8 mouse cellular contexts compared by ENCODE assay signal in the genomic region with DNA sequence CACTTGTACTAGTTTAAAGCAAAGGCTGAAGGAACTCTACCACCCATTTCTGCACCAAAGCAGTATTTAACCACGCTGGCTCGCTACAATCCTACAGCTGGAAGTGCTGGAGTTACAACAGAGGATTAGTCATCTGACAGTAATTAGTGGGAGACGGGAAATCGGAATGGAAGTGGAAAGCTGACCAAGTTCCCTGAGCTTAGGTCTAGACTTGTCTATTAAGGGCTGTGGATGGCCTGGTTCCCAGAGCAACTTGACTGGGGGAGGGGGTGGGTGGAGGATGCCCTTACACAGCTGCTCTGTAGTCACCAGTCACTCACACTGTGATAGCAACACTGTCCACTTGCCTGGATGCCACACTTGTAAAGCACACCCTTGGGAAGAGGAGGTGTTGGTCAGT. TPM values are rescaled to one million over a fixed set of nuclear protein-coding genes. Genes with fewer than 3 reads are reported as not detected.
DNase-seq lines count a peak whose midpoint lies in the region; ATAC-seq and TF ChIP-seq lines count a peak whose summit lies in the region.
"Had no signal": no experiment of that assay in that cellular context is flagged by ENCODE, and none has a peak within 500 bp of the region (broad histone marks: within the 10 kb centered on the region; RNA-seq: fewer than 3 reads in every experiment).

No protein-coding gene starts in this region.

- no peak for TF ChIP-seq CTCF in Patski (IDR thresholded peaks at IDR 0.05)
- TF ChIP-seq CTCF in embryonic fibroblast, embryonic 13.5 days (IDR thresholded peaks at IDR 0.05; ENCODE audit: borderline replicate concordance, insufficient read depth, low read length), result no peak

- H3K27me3 ChIP-seq in kidney, embryonic 14.5 days (ENCODE audit: control insufficient read depth, insufficient read depth, low read length), result no peaks in the 10 kb centered on the region
- H3K27me3 ChIP-seq in Patski, result no peaks in the 10 kb centered on the region
- no peaks in the 10 kb centered on the region for H3K27me3 ChIP-seq in limb, embryonic 13.5 days

- H3K9me3 ChIP-seq in kidney, embryonic 14.5 days (ENCODE audit: control insufficient read depth, low read length), result no peaks in the 10 kb centered on the region
- no peaks in the 10 kb centered on the region for H3K9me3 ChIP-seq in limb, embryonic 13.5 days
- H3K9me3 ChIP-seq: G1E had no signal

- in situ Hi-C loops in Patski (cut with MboI; ENCODE audit: low pct_unique_long_range_greater_than_20kb), result no loop called here

- POLR2A ChIA-PET in Patski (lab: Charles Lee), result interaction anchor here (0.5 kb wide), 1 partner anchor 43 kb away, joined by 3 read pairs; no protein-coding TSS in a partner anchor

- 53% methylated on average over 4 of the region's 4 CpGs for WGBS in kidney, embryonic 14.5 days
- 10% methylated on average over 4 of the region's 4 CpGs for WGBS in limb, embryonic 13.5 days

- CTCF ChIA-PET in Patski (lab: Charles Lee), result interaction anchor here (0.7 to 1.7 kb wide), 4 partner anchors 14 to 49 kb away, joined by 3 to 4 read pairs (median 3); no protein-coding TSS in a partner anchor

- H3K4me2 ChIP-seq in kidney, embryonic 14.5 days (replicated peaks; ENCODE audit: low read depth, low read length), result no peak overlapping the region
- H3K4me2 ChIP-seq in limb, embryonic 13.5 days (replicated peaks), result 0 out of 2 replicates have a peak overlapping the region, but pooled peaks have one; percentile 4

- H3K36me3 ChIP-seq in kidney, embryonic 14.5 days (ENCODE audit: control insufficient read depth, insufficient read depth, low read length), result peaks cover 7% of the 10 kb centered on the region; the same call in 1 of the 2 replicates
- no peaks in the 10 kb centered on the region for H3K36me3 ChIP-seq in limb, embryonic 13.5 days

- H3K4me3 ChIP-seq in kidney, embryonic 14.5 days (ENCODE audit: low read length), result no peak overlapping the region
- no peak overlapping the region for H3K4me3 ChIP-seq in embryonic fibroblast, embryonic 13.5 days (ENCODE audit: insufficient read depth, low read length)
- no peak overlapping the region for H3K4me3 ChIP-seq in limb, embryonic 13.5 days

- ATAC-seq in kidney, embryonic 14.5 days (ENCODE audit: low FRiP score, low TSS enrichment), result no peak
- ATAC-seq in Patski, result peak; percentile 18
- ATAC-seq in limb, embryonic 13.5 days (ENCODE audit: low FRiP score, low read depth), result peak; percentile 20; the same call in 1 of the 2 replicates

- H3K27ac ChIP-seq in kidney, embryonic 14.5 days (ENCODE audit: low read depth, low read length), result no peak overlapping the region
- peak overlapping the region; percentile 76 for H3K27ac ChIP-seq in embryonic fibroblast, embryonic 13.5 days (ENCODE audit: insufficient read depth, low read length)
- H3K27ac ChIP-seq in limb, embryonic 13.5 days, result peak overlapping the region; percentile 44; the same call in 1 of the 2 replicates

- no peak overlapping the region for H3K9ac ChIP-seq in kidney, embryonic 14.5 days (ENCODE audit: low read depth, low read length)
- no peak overlapping the region for H3K9ac ChIP-seq in limb, embryonic 13.5 days

- no peaks in the 10 kb centered on the region for H3K4me1 ChIP-seq in kidney, embryonic 14.5 days (ENCODE audit: control insufficient read depth, insufficient read depth, low read length)
- peaks cover 4% of the 10 kb centered on the region for H3K4me1 ChIP-seq in embryonic fibroblast, embryonic 13.5 days (ENCODE audit: control insufficient read depth, insufficient read depth, low read length)
- H3K4me1 ChIP-seq in limb, embryonic 13.5 days, result peaks cover 24% of the 10 kb centered on the region

- DNase-seq in kidney, adult 9 months, result peak; percentile 50
- peak; percentile 58 for DNase-seq in Patski (ENCODE audit: low read depth, low spot score)
- no peak for DNase-seq in right cerebral cortex, postnatal 10 days (ENCODE audit: low spot score in 2 of 2)
- DNase-seq in frontal cortex, postnatal 10 days (ENCODE audit: low spot score in 2 of 2), result no peak

- TF ChIP-seq POLR2A in embryonic fibroblast, embryonic 13.5 days (IDR thresholded peaks at IDR 0.05; ENCODE audit: low read depth, low read length), result no peak

RNA-seq across cellular contexts. Expression of a gene that starts 3.6 kb away (rescaled TPM):
- polyA plus RNA-seq in kidney, embryonic 14.5 days (2014; fragmentation: Nextera tagmentation; extraction: Ambion mirVana), result 10.6 and 15.1 TPM in 2 replicates
- polyA plus RNA-seq in Patski (2021), result 14.0 TPM
- polyA plus RNA-seq in embryonic fibroblast, embryonic 13.5 days (2011; ENCODE audit: insufficient read length, low read depth, missing spikeins), result 19.9 and 20.5 TPM in 2 replicates
- polyA plus RNA-seq in limb, embryonic 13.5 days (2015; fragmentation: Nextera tagmentation; extraction: Ambion mirVana), result 14.6 and 16.0 TPM in 2 replicates

RNA-seq across cellular contexts. Expression of a gene that starts 3.7 kb away (rescaled TPM):
- polyA plus RNA-seq in kidney, embryonic 14.5 days (2014; fragmentation: Nextera tagmentation; extraction: Ambion mirVana), result 45.9 and 69.4 TPM in 2 replicates
- polyA plus RNA-seq in Patski (2021), result 57.3 TPM
- 49.5 and 55.5 TPM in 2 replicates for polyA plus RNA-seq in embryonic fibroblast, embryonic 13.5 days (2011; ENCODE audit: insufficient read length, low read depth, missing spikeins)
- polyA plus RNA-seq in limb, embryonic 13.5 days (2015; fragmentation: Nextera tagmentation; extraction: Ambion mirVana), result 107 and 109 TPM in 2 replicates

Comparison
In these comparisons a context has a peak if more than half of its experiments do, and no peak if none do; other contexts are left out.
1. DNase-seq: peak in kidney, adult 9 months (single experiment) and Patski (single experiment); none in right cerebral cortex, postnatal 10 days (0 of 2) and frontal cortex, postnatal 10 days (0 of 2).